Mouse (Mus musculus): ENCODE measurements around the gene Gucd1. TPM values are rescaled to one million over a fixed set of nuclear protein-coding genes. Genes with fewer than 3 reads are reported as not detected.
"Not testable (repeated sequence)": the region's sequence is repeated elsewhere in the genome, so short reads cannot be mapped to it uniquely, and the experiment has no call there.

Gucd1 gene
- total and polyA plus RNA-seq, 2 experiments from 2014 or later = 16.0 to 44.9 TPM

- DNase-seq = no peak
- TF ChIP-seq CTCF (IDR thresholded peaks at IDR 0.05; ENCODE audit: low read depth) = no peak
- 85% methylated on average over 7 of the region's 7 CpGs for WGBS
- ATAC-seq = no peak
- H3K9me3 ChIP-seq (ENCODE audit: low read length) = no peaks in the 10 kb centered on the region
- no peaks in the 10 kb centered on the region for H3K27me3 ChIP-seq (ENCODE audit: insufficient read depth, low read length)
- no peak overlapping the region for H3K4me2 ChIP-seq (ENCODE audit: low read depth)
- no peak overlapping the region for H3K4me3 ChIP-seq (ENCODE audit: low read depth, low read length)
- peaks cover 26% of the 10 kb centered on the region for H3K36me3 ChIP-seq (ENCODE audit: insufficient read depth)
- peaks cover 18% of the 10 kb centered on the region for H3K4me1 ChIP-seq (ENCODE audit: insufficient read depth)
- H3K27ac ChIP-seq (ENCODE audit: low read depth, low read length) = no peak overlapping the region
- no peak overlapping the region for H3K9ac ChIP-seq
Measured at GRCm38 (mm10) chr10:75514361-75514760, 3.4 kb downstream of the Gucd1 start.

DNA sequence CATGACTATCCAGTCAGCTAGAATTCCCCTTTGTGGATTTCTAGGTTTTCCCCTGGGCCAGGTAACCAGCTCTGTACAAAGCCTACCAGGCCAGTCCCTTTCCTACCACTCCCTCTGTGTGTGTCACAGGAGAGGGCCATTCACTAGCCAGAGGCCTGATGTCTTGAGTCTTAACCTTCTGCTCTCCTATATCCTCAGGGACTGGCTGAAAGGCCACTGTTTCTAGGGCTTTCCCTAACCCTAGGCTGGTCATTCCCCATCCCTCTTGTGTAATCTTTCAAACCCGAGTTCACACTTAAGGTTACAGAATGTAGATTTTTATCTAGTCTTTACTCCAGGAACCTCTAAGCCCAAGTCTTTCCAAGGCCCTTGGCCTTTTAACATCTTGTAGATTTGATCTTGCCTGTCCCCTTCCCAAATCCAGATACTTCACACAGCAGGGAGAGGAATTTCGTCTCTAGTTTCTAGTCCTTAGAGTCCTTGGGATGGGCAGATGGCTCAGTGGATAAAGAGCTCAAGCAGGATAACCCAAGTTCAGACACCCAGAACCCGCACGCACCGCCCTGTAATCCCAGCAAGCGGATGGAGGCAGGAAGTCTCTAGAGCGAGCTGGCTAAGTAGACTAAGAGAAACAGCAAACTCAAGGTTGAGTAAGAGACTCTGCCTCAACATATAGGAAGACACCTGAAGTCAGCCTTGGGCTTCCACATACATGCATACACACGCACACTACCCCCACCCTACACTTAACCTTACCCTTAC lies 4.3 kb downstream of the Gucd1 start:
- no peak for ATAC-seq
- H3K4me2 ChIP-seq (ENCODE audit: low read depth) = no peak overlapping the region

GRCm38 (mm10) chr10:75512796-75513195 lies 5.0 kb downstream of the Gucd1 start:
- TF ChIP-seq CTCF (IDR thresholded peaks at IDR 0.05; ENCODE audit: low read depth) = no peak
- no peak overlapping the region for H3K4me2 ChIP-seq (ENCODE audit: low read depth)
- WGBS = 85% methylated on average over 7 of the region's 7 CpGs
- no peak for ATAC-seq
- no peak for DNase-seq
- no peak overlapping the region for H3K4me3 ChIP-seq (ENCODE audit: low read depth, low read length)
- peaks cover 10% of the 10 kb centered on the region for H3K4me1 ChIP-seq (ENCODE audit: insufficient read depth)
- H3K27ac ChIP-seq (ENCODE audit: low read depth, low read length) = no peak overlapping the region
- peaks cover 42% of the 10 kb centered on the region for H3K36me3 ChIP-seq (ENCODE audit: insufficient read depth)
- no peaks in the 10 kb centered on the region for H3K9me3 ChIP-seq (ENCODE audit: low read length)
- H3K9ac ChIP-seq = no peak overlapping the region
- no peaks in the 10 kb centered on the region for H3K27me3 ChIP-seq (ENCODE audit: insufficient read depth, low read length)

More for the DNA sequence above, 4.3 kb downstream of the Gucd1 start:
- peaks cover 11% of the 10 kb centered on the region for H3K4me1 ChIP-seq (ENCODE audit: insufficient read depth)
- no peak overlapping the region for H3K4me3 ChIP-seq (ENCODE audit: low read depth, low read length)
- no peak overlapping the region for H3K9ac ChIP-seq
- no peak for TF ChIP-seq CTCF (IDR thresholded peaks at IDR 0.05; ENCODE audit: low read depth)
- H3K36me3 ChIP-seq (ENCODE audit: insufficient read depth) = peaks cover 35% of the 10 kb centered on the region
- no peaks in the 10 kb centered on the region for H3K9me3 ChIP-seq (ENCODE audit: low read length)
- 91% methylated on average over 8 of the region's 8 CpGs for WGBS
- no peak overlapping the region for H3K27ac ChIP-seq (ENCODE audit: low read depth, low read length)
- no peaks in the 10 kb centered on the region for H3K27me3 ChIP-seq (ENCODE audit: insufficient read depth, low read length)
- no peak for DNase-seq

- H3K27me3 ChIP-seq (ENCODE audit: insufficient read depth, low read length) = no peaks in the 10 kb centered on the region
- TF ChIP-seq CTCF (IDR thresholded peaks at IDR 0.05; ENCODE audit: low read depth) = no peak
- H3K27ac ChIP-seq (ENCODE audit: low read depth, low read length) = no peak overlapping the region
- DNase-seq (no peak), ATAC-seq (no peak)
- no peaks in the 10 kb centered on the region for H3K9me3 ChIP-seq (ENCODE audit: low read length)
- peaks cover 49% of the 10 kb centered on the region for H3K36me3 ChIP-seq (ENCODE audit: insufficient read depth)
- H3K9ac ChIP-seq = no peak overlapping the region
- H3K4me2 ChIP-seq (ENCODE audit: low read depth) = no peak overlapping the region
- H3K4me1 ChIP-seq (ENCODE audit: insufficient read depth) = peaks cover 10% of the 10 kb centered on the region
- WGBS = 93% methylated on average over 7 of the region's 7 CpGs
- H3K4me3 ChIP-seq (ENCODE audit: low read depth, low read length) = no peak overlapping the region
Measured at GRCm38 (mm10) chr10:75511897-75512296, 5.9 kb downstream of the Gucd1 start.

- Histone ChIP-seq H3K27me3 (ENCODE audit: insufficient read depth, low read length) (no peaks in the 10 kb centered on the region), H3K4me3 (ENCODE audit: low read depth, low read length) (no peak overlapping the region), H3K4me1 (ENCODE audit: insufficient read depth) (peaks cover 4% of the 10 kb centered on the region), H3K9ac (no peak overlapping the region), H3K36me3 (ENCODE audit: insufficient read depth) (peaks cover 49% of the 10 kb centered on the region), H3K4me2 (ENCODE audit: low read depth) (no peak overlapping the region), H3K9me3 (ENCODE audit: low read length) (no peaks in the 10 kb centered on the region), H3K27ac (ENCODE audit: low read depth, low read length) (no peak overlapping the region)
- DNase-seq (no peak), ATAC-seq (no peak)
- TF ChIP-seq CTCF (IDR thresholded peaks at IDR 0.05; ENCODE audit: low read depth) = no peak
- WGBS = 91% methylated on average over 9 of the region's 9 CpGs
Measured at GRCm38 (mm10) chr10:75511060-75511459, 6.7 kb downstream of the Gucd1 start.

DNA sequence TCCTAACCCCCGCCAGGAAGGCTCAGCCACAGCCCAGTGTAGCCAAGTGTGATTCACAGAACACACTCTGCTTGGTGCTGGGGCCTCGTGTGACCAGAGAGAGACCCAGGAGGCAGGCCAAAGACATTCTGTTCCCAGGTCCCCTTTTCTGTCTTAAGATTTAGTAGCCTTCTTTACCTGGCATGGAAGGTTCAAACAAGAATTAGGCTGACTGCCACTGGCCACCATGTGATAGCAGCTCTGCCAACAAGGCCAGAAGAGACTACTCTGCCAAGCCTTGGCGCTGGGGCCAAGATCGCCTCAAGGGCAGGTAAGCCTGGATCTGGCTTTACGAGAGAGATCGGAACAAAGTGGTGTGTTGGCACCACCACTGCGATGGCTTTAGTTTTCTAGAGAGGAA lies 7.3 kb downstream of the Gucd1 start:
- Histone ChIP-seq H3K27ac (ENCODE audit: low read depth, low read length) (no peak overlapping the region), H3K4me2 (ENCODE audit: low read depth) (no peak overlapping the region), H3K9ac (no peak overlapping the region), H3K9me3 (ENCODE audit: low read length) (no peaks in the 10 kb centered on the region), H3K4me3 (ENCODE audit: low read depth, low read length) (no peak overlapping the region), H3K4me1 (ENCODE audit: insufficient read depth) (no peaks in the 10 kb centered on the region), H3K27me3 (ENCODE audit: insufficient read depth, low read length) (no peaks in the 10 kb centered on the region), H3K36me3 (ENCODE audit: insufficient read depth) (peaks cover 49% of the 10 kb centered on the region)
- DNase-seq = no peak
- no peak for ATAC-seq
- TF ChIP-seq CTCF (IDR thresholded peaks at IDR 0.05; ENCODE audit: low read depth) = no peak
- WGBS = 84% methylated on average over 7 of the region's 7 CpGs

DNA sequence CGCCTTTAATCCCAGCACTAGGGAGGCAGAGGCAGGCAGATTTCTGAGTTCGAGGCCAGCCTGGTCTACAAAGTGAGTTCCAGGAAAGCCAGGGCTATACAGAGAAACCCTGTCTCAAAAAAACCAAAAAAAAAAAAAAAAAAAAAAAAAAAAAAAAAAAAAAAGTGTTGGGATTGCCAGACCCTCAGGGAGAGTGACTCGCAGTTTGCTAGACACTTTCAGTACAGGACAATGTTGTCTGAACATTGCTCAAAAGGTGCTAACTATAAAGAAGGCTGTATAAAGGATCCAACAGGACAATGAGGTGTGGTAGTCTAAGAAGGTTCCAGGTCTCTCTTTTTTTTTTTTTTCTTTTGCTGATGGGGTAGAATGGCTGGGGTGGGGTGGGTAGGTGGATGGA lies 11.8 kb downstream of the Gucd1 start:
- H3K9me3 ChIP-seq (ENCODE audit: low read length); DNase-seq; H3K4me3 ChIP-seq (ENCODE audit: low read depth, low read length); H3K9ac ChIP-seq; H3K4me1 ChIP-seq (ENCODE audit: insufficient read depth); H3K4me2 ChIP-seq (ENCODE audit: low read depth); H3K27ac ChIP-seq (ENCODE audit: low read depth, low read length); ATAC-seq; H3K27me3 ChIP-seq (ENCODE audit: insufficient read depth, low read length): not testable (repeated sequence)
- peaks cover 39% of the 10 kb centered on the region for H3K36me3 ChIP-seq (ENCODE audit: insufficient read depth)
- 88% methylated on average over 3 of the region's 3 CpGs for WGBS
